Mouse (Mus musculus): ENCODE results near the gene Crhbp.

GRCm38 (mm10) chr13:95443376-95444233, 1.1 kb downstream of the Crhbp start:
- TF ChIP-seq CTCF (IDR thresholded peaks at IDR 0.05; ENCODE audit: low read depth, low read length) = no peak
- no peak for TF ChIP-seq TAL1 (conservative IDR thresholded peaks at IDR 0.05; ENCODE audit: low read depth, low read length)

Measured in G1E (cell line).